Mouse (Mus musculus) monocyte, adult 2 months (primary cell): ENCODE measurements around the gene Cd200r2.
"Not testable (repeated sequence)": the region's sequence is repeated elsewhere in the genome, so short reads cannot be mapped to it uniquely, and the experiment has no call there.

Experiments used
- DNase-seq, 2 experiments: peaks; one replicate each; pipeline ENCODE4 v3.0.0; 2022; ENCODE audit warnings: low spot score in 2 of 2, low read depth in 1 of 2

The Cd200r2 gene

GRCm38 (mm10) chr16:44866797-44867196, at the start of gene Cd200r2:
Cd200r2 (plus strand) TSS chr16:44867097.
- no peak for DNase-seq

- DNase-seq = no peak
Observed at GRCm38 (mm10) chr16:44818010-44818409, 48.9 kb upstream of the Cd200r2 start.

GRCm38 (mm10) chr16:44820545-44820944, 46.4 kb upstream of the Cd200r2 start:
- no peak for DNase-seq

- DNase-seq = no peak
Observed at GRCm38 (mm10) chr16:44832286-44832685, 34.6 kb upstream of the Cd200r2 start.

- not testable (repeated sequence) for DNase-seq
Observed at GRCm38 (mm10) chr16:44833189-44833588, 33.7 kb upstream of the Cd200r2 start.

GRCm38 (mm10) chr16:44875178-44875577, 8.3 kb downstream of the Cd200r2 start:
- DNase-seq = no peak

- no peak for DNase-seq
Observed at GRCm38 (mm10) chr16:44876625-44877024, 9.7 kb downstream of the Cd200r2 start.

- no peak for DNase-seq
Observed at GRCm38 (mm10) chr16:44877595-44877994, 10.7 kb downstream of the Cd200r2 start.

- no peak for DNase-seq
Observed at GRCm38 (mm10) chr16:44890814-44891213, 23.9 kb downstream of the Cd200r2 start.

GRCm38 (mm10) chr16:44932016-44932415, 65.1 kb downstream of the Cd200r2 start:
- DNase-seq = no peak

GRCm38 (mm10) chr16:44943468-44943867, 76.6 kb downstream of the Cd200r2 start, which contains the start of gene Cd200r3:
Cd200r3 (plus strand) TSS chr16:44943678.
- no peak for DNase-seq

- no peak for DNase-seq
Observed at GRCm38 (mm10) chr16:44951360-44952114, 84.6 kb downstream of the Cd200r2 start.

- no peak for DNase-seq
Observed at GRCm38 (mm10) chr16:44962296-44962695, 95.4 kb downstream of the Cd200r2 start.

GRCm38 (mm10) chr16:44962777-44963176, 95.9 kb downstream of the Cd200r2 start:
- peak; percentile 38 to 44 for DNase-seq

- no peak for DNase-seq
Observed at GRCm38 (mm10) chr16:44964526-44965374, 97.9 kb downstream of the Cd200r2 start.

- no peak for DNase-seq
Observed at GRCm38 (mm10) chr16:44965428-44965827, 98.5 kb downstream of the Cd200r2 start.
